Mouse (Mus musculus): ENCODE results near the gene Rac1. TPM values are rescaled to one million over a fixed set of nuclear protein-coding genes. Genes with fewer than 3 reads are reported as not detected.

Rac1 gene
- polyA plus RNA-seq, 1 experiment, result 141 TPM

DNA sequence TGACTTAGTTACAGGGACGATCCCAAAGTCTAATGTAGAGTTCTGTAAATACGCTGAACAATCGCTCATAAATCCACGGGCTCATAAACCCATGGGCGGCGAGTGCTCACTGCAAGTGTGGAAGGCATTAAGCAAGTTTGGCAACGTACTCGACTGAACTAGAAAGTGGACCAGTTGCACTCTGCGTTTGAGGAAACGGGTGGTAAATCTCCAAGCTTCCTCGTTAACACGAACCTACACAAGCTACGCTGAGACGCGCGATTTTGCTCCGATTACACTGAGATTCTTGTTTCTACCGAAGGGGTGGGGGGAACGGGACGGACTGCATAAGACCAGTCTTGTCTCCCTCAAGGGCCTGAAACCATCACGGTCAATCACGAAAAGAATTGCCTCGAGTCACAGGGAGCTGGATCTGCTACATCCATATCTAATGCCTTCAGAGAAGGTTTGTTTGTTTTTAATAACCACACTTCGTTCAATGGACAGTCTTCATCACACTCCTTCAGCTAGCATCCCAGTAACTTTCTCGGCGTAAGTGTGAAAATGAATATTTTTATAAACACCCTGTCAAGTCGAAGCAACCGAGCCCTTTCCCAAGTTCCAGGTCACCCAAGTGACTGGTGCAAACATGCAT is 1.0 kb downstream of the Rac1 start:
- TF ChIP-seq POLR2A (IDR thresholded peaks at IDR 0.05; ENCODE audit: low read depth, low read length) (no peak), CTCF (IDR thresholded peaks at IDR 0.05; ENCODE audit: extremely low read depth, insufficient read depth, insufficient read length, insufficient replicate concordance) (no peak)
- Histone ChIP-seq H3K4me3 (ENCODE audit: extremely low read depth, insufficient read depth, insufficient read length) (peak overlapping the region; percentile 65), H3K36me3 (ENCODE audit: control insufficient read depth, insufficient read depth, low read length) (no peaks in the 10 kb centered on the region), H3K27me3 (ENCODE audit: control insufficient read depth, insufficient read depth, low read length) (no peaks in the 10 kb centered on the region), H3K27ac (ENCODE audit: insufficient read depth, low read length) (peak overlapping the region; percentile 96), H3K4me1 (ENCODE audit: control insufficient read depth, insufficient read depth, insufficient read length) (peaks cover 10% of the 10 kb centered on the region; the same call in 1 of the 2 replicates)
- WGBS, result under 1% methylated on average over 28 of the region's 28 CpGs
- peak; percentile 18 to 29 for DNase-seq (ENCODE audit: low read depth in 1 of 2, low spot score in 2 of 2)

DNA sequence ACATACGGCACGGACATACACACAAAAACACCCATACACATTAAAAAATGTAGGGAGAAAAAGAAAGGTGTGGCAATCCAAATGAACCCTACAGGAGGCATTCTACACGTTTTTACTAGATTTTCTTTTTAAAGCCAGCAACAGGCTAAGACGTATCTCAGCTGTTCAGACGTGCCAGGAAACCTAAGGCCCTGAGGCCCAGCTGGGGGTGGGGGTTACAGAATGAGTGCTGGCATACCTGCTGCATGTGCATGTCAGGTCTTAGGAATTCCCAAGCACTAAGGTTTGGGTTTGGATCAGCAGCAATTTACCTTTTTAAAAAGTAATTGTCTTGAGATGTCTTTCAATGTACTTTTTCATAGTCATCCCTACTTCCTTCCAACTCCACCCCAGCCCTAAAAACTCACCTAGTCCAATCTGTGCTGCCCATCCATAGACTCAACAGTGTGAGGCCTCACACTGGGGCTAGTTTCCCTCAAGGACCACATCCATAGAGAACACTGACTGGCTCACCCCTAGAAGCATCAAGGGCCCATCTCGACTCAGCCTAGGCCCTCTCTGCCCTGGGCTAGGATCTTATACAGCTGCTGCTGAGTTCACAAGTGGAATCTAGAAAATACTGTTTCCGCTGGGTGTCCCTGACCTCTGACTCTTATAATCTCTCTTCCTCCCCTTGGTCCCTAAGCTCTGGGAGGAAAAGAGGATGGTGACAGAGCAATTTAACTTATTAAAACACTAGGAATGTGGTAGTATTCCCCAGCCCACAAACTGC is 2.2 kb downstream of the Rac1 start:
- Histone ChIP-seq H3K4me3 (ENCODE audit: extremely low read depth, insufficient read depth, insufficient read length) (no peak overlapping the region; the same call in 1 of the 2 replicates), H3K4me1 (ENCODE audit: control insufficient read depth, insufficient read depth, insufficient read length) (peaks cover 14% of the 10 kb centered on the region; the same call in 1 of the 2 replicates), H3K36me3 (ENCODE audit: control insufficient read depth, insufficient read depth, low read length) (no peaks in the 10 kb centered on the region), H3K27me3 (ENCODE audit: control insufficient read depth, insufficient read depth, low read length) (no peaks in the 10 kb centered on the region), H3K27ac (ENCODE audit: insufficient read depth, low read length) (no peak overlapping the region)
- 51% methylated on average over 7 of the region's 7 CpGs for WGBS
- no peak for DNase-seq (ENCODE audit: low read depth in 1 of 2, low spot score in 2 of 2)
- TF ChIP-seq CTCF (IDR thresholded peaks at IDR 0.05; ENCODE audit: extremely low read depth, insufficient read depth, insufficient read length, insufficient replicate concordance) (no peak), POLR2A (IDR thresholded peaks at IDR 0.05; ENCODE audit: low read depth, low read length) (no peak)

- TF ChIP-seq CTCF (IDR thresholded peaks at IDR 0.05; ENCODE audit: extremely low read depth, insufficient read depth, insufficient read length, insufficient replicate concordance) (no peak), POLR2A (IDR thresholded peaks at IDR 0.05; ENCODE audit: low read depth, low read length) (no peak)
- Histone ChIP-seq H3K27ac (ENCODE audit: insufficient read depth, low read length) (no peak overlapping the region), H3K27me3 (ENCODE audit: control insufficient read depth, insufficient read depth, low read length) (no peaks in the 10 kb centered on the region), H3K36me3 (ENCODE audit: control insufficient read depth, insufficient read depth, low read length) (no peaks in the 10 kb centered on the region), H3K4me3 (ENCODE audit: extremely low read depth, insufficient read depth, insufficient read length) (no peak overlapping the region), H3K4me1 (ENCODE audit: control insufficient read depth, insufficient read depth, insufficient read length) (peaks cover 16% of the 10 kb centered on the region; the same call in 1 of the 2 replicates)
- WGBS, result 87% methylated on average over 3 of the region's 3 CpGs
- DNase-seq (ENCODE audit: low read depth in 1 of 2, low spot score in 2 of 2), result no peak
These were observed 5.0 kb downstream of the Rac1 start for GRCm38 (mm10) chr5:143522882-143523281.

DNA sequence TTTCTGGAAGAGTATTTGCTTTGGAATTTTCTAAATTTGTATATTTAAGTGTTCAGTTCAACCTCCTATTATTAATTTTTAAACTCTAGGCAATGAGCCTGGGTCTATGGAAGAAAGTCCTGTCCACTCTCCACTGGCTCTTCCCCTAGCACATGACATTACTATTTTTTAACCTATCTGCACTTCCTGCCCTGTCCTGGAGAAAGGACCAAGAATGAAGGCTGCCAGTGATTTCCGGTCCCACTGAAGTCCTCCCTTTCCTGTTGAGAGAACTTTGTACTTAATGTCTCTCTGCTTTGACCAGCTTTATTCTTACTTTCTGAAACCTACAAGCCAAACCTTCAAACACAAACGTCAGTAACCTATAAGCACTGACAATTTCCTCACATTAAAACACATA is 7.4 kb downstream of the Rac1 start:
- TF ChIP-seq CTCF (IDR thresholded peaks at IDR 0.05; ENCODE audit: extremely low read depth, insufficient read depth, insufficient read length, insufficient replicate concordance), result no peak
- no peaks in the 10 kb centered on the region for H3K27me3 ChIP-seq (ENCODE audit: control insufficient read depth, insufficient read depth, low read length)
- H3K27ac ChIP-seq (ENCODE audit: insufficient read depth, low read length), result no peak overlapping the region
- H3K36me3 ChIP-seq (ENCODE audit: control insufficient read depth, insufficient read depth, low read length), result peaks cover 4% of the 10 kb centered on the region
- no peak overlapping the region for H3K4me3 ChIP-seq (ENCODE audit: extremely low read depth, insufficient read depth, insufficient read length)
- no peak for DNase-seq (ENCODE audit: low read depth in 1 of 2, low spot score in 2 of 2)
- peaks cover 13% of the 10 kb centered on the region; the same call in 1 of the 2 replicates for H3K4me1 ChIP-seq (ENCODE audit: control insufficient read depth, insufficient read depth, insufficient read length)
- 18% methylated on average over 2 of the region's 2 CpGs for WGBS

DNA sequence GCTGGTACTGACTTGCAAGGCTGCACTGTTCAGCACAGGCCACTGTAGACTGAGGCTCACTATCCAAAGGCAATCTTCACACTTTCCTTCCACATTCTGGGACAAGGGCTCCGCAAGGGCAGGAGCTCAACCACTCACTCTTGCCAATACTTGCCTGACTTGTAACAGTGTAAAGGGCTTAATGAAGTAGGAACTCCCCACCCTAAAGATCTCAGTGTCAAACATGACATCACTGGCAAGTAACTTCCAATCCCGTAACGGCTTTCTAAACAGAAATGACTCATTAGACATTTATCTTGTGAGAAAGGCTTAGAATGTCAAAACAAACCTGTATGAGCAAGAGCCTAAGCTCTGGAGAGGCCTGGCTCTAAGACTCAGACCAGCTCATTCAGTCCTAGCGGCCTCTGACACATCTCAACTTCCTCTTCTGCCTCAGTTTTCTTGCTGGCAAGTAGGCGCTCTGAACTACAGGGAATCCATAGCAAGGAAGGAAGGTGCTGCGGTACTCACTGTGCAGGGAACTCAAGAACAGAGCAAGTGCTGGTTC is 9.7 kb downstream of the Rac1 start:
- Histone ChIP-seq H3K4me1 (ENCODE audit: control insufficient read depth, insufficient read depth, insufficient read length) (peaks cover 5% of the 10 kb centered on the region; the same call in 1 of the 2 replicates), H3K27ac (ENCODE audit: insufficient read depth, low read length) (peak overlapping the region; percentile 25; the same call in 1 of the 2 replicates)

DNA sequence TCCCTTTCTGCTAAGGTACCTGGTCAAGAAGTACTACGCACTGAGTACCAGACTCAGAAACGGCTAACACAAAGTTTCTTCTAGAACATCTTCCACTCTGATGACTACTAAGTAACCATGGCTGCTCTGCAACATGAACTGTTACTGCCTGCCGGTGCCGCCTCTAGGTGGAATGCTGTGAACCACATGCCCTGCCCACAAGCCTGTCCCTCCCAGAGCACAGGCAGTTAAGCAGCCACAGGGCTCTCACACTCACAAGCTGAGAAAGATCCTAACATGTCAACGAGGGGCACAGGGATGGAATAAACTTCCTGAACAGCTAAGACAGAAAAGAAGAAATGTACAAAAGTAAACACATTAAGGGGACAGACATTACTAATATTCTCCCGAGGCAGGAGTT is 10.4 kb downstream of the Rac1 start:
- Histone ChIP-seq H3K4me3 (ENCODE audit: extremely low read depth, insufficient read depth, insufficient read length) (no peak overlapping the region), H3K4me1 (ENCODE audit: control insufficient read depth, insufficient read depth, insufficient read length) (peaks cover 5% of the 10 kb centered on the region; the same call in 1 of the 2 replicates), H3K27ac (ENCODE audit: insufficient read depth, low read length) (no peak overlapping the region), H3K27me3 (ENCODE audit: control insufficient read depth, insufficient read depth, low read length) (no peaks in the 10 kb centered on the region), H3K36me3 (ENCODE audit: control insufficient read depth, insufficient read depth, low read length) (peaks cover 23% of the 10 kb centered on the region)
- no peak for TF ChIP-seq CTCF (IDR thresholded peaks at IDR 0.05; ENCODE audit: extremely low read depth, insufficient read depth, insufficient read length, insufficient replicate concordance)
- TF ChIP-seq POLR2A (IDR thresholded peaks at IDR 0.05; ENCODE audit: low read depth, low read length), result no peak
- 60% methylated on average over 6 of the region's 6 CpGs for WGBS
- DNase-seq (ENCODE audit: low read depth in 1 of 2, low spot score in 2 of 2), result no peak

More for the DNA sequence above, 9.7 kb downstream of the Rac1 start:
- Histone ChIP-seq H3K27me3 (ENCODE audit: control insufficient read depth, insufficient read depth, low read length) (no peaks in the 10 kb centered on the region), H3K4me3 (ENCODE audit: extremely low read depth, insufficient read depth, insufficient read length) (no peak overlapping the region), H3K36me3 (ENCODE audit: control insufficient read depth, insufficient read depth, low read length) (peaks cover 19% of the 10 kb centered on the region)
- TF ChIP-seq CTCF (IDR thresholded peaks at IDR 0.05; ENCODE audit: extremely low read depth, insufficient read depth, insufficient read length, insufficient replicate concordance) (no peak), POLR2A (IDR thresholded peaks at IDR 0.05; ENCODE audit: low read depth, low read length) (no peak)
- WGBS, result 62% methylated on average over 6 of the region's 6 CpGs
- no peak for DNase-seq (ENCODE audit: low read depth in 1 of 2, low spot score in 2 of 2)

Data from spleen, adult 2 months (tissue).